Mouse (Mus musculus) embryo, embryonic 10.5 days (tissue): ENCODE measurements around the gene Clstn1.

ENCODE experiments used
- DNase-seq: peaks from one replicate; pipeline ENCODE4 v3.0.0-alpha.2; 2015; ENCODE audit warnings: low spot score

Clstn1 gene

DNA sequence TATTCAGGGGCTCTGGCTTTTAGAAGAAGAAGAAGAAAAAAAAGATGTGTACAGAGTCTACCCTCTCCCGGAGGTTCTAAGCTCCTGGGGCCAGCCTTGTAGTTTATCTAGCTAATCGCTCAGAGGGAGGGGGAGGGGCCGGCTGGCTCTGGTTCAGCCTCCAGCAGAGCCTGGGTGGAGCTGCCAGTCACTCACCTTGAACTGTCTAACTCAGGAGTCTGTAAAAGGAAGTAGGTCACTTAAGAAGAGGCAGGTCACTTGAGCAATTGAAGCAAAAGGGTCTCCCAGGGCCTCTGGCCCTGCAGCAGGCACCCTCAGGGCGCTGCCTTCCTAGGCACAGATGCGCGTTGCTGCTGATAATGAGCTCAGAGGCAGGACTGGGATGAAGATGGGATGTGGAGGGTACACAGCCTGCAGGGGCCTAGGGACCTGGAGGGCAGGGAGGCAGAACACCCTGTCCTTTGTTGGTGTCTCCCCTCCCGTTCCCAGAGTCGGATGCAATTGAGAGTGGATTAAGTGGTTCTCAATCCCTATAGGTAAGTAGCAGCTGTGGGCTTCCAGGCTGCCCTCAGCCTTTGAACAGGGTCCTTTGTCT is 18.7 kb upstream of the Clstn1 start:
- DNase-seq: peak; percentile 46

DNA sequence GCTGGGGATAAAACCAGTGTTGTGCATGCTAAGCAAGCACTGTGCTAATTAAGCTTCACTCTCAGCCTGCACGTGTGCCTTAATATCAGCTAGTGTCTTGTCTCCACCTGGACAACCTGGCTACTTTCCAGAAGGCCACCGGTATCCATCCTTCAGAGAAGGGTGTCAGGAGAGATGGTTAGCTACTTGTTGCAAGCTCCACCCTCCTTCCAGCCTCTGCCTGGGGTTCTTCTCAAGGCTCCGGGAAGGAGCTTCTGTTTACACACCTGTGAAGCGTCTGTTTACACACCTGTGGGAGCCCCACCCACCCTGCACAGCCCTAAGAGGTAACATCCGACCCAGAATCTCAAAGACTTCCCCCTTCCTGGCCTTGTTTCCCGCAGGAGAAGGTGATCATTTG is 17.6 kb upstream of the Clstn1 start:
- no peak for DNase-seq

- DNase-seq: no peak
Measured at GRCm38 (mm10) chr4:149569781-149570497, 16.3 kb upstream of the Clstn1 start.

DNA sequence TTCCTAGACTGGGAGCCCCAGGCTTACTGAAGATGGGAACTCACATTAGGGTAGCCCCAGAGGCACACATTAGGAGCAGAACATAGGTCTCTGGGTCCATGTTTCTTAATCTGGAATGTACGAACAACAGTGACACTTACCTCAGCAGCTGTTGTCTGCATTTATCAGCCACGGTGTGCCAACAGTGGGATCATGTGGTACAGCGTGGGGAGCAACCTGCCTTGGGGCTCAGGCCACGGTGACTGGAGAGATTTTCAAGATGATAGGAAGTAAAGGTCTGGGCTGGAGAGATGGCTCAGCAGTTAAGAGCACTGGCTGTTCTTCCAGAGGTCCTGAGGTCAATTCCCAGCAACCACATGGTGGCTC is 15.8 kb upstream of the Clstn1 start:
- no peak for DNase-seq

- no peak for DNase-seq
Measured at GRCm38 (mm10) chr4:149571209-149571608, 15.1 kb upstream of the Clstn1 start.

DNA sequence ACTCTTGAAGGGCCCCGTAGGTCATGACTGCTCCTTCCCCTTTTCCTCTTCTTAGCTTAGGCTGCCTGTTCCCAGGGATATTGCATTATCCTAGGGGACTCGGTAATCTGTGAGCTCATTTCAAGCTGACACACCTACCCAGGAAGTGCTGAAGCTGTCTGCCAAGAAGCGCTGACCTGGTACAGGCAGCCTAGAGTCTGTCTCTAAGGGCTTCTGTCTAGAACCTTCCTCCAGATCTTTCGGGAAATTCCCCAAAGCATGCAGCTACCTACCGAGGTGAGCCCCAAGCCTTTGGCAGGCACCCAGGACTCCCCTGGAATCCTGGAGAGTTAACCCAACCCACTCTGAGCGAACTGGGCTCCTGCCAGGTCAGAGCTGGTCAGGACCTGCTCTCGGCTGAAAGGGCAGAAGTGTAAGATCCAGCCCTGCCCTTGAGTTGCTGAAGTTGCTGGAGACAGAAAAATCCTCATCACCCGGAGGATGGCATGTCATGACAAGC is 14.6 kb upstream of the Clstn1 start:
- DNase-seq: no peak

DNA sequence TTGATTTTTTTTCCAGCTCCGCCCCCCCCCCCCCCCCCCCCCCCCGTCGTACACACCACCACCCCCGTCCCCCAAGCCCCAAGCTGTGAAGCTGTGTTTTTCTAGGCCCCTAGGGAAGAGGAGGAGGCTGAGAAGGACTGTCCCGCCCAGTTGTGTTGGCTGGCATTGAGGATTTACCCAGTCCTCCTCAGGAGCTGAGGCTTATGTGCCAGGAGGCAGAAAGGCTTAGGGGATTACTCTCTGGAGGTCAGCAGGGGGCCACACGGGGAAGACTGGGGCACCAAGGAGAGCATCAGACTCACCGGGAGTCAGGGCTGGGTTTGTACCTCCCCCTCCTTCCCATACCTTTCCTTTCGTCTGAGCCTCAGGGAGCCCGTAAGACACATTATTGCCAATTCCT is 13.8 kb upstream of the Clstn1 start:
- no peak for DNase-seq

- DNase-seq: no peak
Measured at GRCm38 (mm10) chr4:149572851-149573250, 13.4 kb upstream of the Clstn1 start.

DNA sequence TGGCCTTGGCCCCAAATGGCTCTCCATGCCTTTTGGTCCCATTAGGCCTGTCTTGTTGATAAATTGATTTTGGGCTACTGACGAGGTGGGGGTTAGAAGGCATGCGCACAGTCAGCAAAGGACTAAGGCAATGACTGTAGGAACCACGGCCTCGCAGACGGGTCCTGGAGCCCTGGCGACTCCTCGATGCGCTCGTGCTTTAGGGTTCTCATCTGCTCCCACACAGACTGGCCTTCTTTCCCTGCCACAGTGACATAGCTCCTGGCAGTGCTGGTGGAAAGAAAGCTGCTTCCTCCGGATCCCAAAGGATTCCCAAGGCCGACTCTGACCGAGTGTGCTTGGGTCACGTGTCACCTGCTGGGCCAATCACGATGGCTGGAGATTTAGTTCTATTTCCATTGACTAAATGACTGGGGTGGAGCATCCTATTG is 11.9 kb upstream of the Clstn1 start:
- DNase-seq: no peak

GRCm38 (mm10) chr4:149576061-149576460 is 10.2 kb upstream of the Clstn1 start:
- DNase-seq: no peak

DNA sequence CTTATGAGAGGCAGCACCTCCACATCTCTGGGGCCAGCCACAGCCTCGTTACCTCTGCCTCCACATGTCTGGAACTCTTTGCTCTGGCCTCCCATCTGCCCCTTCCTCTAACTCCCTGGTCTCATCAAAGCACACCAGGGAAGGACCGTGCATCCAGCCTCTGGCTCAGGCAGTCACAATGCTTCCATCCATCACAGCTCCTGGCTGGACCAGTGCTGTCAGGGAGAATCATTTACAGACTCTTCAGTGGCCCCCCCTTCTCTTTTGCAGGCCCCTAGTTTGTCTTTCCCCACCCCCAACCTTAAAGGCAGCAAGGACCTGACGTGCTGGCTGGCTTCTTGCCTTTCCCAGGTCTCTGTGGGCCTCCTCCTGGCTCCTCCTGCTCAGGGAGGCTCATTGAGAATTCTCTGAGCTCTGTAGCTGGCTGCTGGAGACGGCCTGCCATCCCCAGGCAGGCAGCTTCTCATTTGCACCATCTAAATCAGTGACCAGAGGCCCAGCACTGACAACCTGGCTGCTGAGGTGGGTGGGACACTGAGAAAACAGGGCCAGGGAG is 9.2 kb upstream of the Clstn1 start:
- DNase-seq: no peak

DNA sequence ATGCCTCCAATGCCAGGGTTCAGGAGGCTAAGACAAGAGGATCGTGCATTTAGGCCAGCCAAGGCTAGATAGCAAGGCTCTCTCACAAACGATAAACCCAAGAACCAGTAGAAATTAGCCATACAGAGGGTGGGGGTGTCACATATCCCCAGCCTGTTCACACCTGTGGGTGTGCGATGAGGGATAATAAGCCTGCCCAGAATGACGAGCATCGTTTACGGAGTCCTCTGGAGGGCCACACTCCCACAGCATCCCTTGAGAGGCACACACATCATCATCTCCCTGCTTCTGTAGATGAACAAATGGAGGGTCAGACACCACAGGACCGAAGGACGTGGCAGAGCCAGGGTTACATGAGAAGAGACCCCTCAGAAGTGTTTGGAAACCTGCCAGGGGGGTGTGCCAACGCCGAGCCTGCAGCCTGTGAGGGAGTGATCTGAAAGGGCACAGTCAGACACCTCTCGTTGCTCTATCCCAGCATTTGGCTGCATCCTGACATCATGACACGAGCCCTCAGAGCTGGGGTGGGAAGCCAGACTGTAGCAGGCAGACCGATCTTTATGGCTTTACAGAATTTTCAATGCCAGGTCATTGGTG is 8.1 kb upstream of the Clstn1 start:
- no peak for DNase-seq

GRCm38 (mm10) chr4:149578831-149579230 is 7.4 kb upstream of the Clstn1 start:
- no peak for DNase-seq

DNA sequence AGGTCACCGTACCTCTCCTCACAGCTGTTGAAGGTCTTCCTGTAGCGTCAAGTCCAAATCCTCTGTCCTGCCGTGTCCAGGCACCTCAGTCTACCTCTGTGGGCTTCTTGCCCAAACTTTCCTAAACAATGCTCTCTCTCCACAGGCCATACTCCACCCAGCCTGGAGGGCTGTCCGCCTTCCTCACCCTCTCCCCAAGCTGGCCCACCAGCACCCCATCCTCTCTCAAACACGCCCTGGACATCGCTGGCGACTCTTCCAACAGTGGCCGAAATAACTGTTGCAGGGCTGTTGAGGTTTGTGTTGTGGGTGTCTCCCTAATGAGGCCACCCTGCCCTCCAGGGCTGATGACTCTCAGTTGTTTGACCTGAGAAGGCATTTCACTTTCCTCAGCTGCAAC is 1.0 kb upstream of the Clstn1 start:
- DNase-seq: no peak

DNA sequence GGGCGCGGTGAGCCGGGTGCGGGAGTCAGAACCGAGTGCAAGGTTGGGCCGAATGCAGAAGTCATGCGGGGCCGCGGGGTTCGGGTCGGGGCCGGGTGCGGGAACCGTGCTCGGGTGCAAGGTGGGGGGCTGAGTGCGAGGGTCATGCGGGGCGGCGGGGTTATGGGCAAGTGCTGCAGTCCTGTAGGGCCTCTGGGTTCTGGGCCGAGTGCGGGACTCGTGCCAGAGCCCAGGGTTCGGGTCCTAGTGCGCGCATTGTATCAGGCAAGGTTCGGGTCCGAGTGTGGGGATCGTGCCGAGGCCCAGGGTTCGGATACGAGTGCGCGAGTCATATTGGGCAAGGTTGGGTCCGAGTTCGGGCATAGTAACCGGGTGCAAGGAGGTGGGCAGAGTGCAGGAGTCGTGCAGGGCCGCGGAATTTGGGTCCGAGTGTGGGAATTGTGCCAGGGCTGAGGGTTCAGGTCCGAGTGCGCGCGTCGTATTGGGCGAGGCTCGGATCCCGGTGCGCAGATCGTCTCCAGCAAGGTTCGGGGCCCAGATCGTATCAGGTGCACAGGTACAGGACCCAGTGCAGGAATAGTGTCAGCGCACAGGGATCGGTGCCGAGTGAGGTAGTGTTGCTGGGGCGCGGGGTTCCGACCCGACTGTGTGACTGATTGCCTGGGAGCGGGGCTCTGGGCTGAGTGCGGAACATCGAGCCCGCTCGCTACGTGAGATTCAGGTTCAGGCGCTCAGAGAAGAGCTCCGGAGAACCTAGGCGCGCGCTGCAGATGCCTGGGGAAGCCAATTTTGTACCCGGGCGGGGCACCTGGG is 721 bp downstream of the Clstn1 start:
- DNase-seq: peak; percentile 51

DNA sequence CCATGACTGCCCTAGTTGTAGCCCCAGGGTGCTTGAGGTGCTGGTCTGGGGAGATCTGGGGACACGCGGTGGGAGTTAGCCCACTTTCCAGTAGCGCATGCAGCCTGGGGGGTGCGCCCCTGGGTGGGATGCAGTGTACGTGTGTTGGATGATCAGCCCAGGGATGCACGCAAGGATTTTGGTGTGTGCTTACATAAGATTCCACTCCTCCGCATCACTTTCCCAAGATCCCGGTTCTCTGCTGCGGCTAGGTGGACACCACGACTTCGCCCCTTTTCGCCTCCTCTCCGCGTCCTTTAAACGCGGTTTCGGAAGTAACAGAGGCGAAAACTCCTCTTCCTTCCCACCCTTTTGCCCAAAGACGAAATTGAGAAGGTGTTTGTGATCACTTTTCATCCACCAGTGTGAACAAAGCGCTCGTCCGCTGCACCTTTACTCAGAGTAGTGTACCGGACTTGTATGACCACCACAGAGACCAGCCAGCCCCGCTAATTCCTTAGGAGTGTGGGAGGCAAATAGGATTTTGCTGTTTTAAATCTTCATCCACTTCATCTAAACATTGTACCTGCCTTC is 1.4 kb downstream of the Clstn1 start:
- DNase-seq: peak; percentile 50

- DNase-seq: no peak
Measured at GRCm38 (mm10) chr4:149590200-149590599, 3.9 kb downstream of the Clstn1 start.

DNA sequence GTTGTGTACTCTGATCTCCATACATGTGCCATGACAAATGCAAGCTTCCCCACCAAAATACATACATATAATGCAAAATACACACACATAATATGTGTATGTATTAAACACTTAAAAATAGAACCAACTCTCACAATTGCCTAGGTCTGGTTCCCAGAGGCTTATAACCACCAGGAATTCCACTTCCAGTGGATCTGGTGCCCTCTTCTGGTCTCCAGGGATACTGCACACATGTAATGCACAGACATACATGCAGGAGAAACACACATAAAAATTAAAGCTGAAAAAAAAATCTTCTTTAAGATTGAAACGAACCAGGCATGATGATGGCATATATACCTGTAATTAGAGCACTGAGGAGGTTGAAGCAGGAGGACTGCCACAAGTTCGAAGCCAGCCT is 5.2 kb downstream of the Clstn1 start:
- DNase-seq: no peak

DNA sequence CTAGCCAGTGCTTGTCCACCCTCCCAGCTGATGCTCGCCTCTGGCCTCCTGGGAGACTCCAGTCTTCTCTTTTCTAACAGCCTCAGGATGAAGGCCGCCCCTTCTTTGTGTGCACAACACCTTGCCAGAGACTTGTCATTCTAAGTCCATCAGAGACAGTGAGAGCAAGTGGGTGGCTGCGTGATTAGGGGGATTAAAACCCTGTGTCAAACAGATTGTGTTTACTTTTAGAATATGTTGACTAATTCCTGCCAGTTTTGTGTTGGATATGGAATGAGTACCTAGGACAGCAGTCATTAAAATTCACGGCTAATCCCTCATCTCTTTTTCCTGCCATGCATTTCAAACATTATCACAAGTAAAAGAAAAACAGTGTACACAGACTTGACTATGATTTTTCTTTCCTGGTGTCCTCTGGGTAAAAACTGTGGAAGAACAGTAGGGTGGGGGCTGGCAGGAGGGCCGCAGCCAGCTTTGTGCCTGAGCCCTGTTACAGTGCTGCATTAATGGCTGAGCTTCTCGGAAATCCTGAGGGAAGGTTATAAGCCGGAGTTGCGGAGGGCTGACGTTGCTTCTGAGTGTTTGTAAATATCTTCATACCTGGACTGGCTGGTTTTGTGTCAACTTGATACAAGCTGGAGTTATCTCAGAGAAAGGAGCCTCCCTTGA is 8.8 kb downstream of the Clstn1 start:
- no peak for DNase-seq

- DNase-seq: no peak
Measured at GRCm38 (mm10) chr4:149597641-149598208, 11.5 kb downstream of the Clstn1 start.

DNA sequence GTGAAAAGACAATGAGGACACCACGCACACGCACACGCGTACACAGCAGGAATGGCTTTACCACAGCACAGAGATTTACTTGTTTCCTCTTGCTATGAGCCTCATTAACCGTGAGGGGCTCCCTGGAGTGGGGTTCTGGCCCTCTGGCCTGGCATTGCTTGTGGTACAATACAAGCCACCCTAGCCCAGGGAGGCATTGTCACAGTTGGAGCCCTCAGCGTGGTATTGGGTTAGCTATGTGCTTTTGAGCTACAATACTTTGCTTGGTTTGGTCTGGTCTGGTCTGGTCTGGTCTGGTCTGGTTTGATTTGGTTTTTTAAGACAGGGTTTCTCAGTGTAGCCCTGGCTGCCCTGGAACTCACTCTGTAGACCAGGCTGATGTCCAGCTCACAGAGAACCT is 13.3 kb downstream of the Clstn1 start:
- DNase-seq: no peak
